Mouse (Mus musculus) spleen, adult 2 months (tissue): ENCODE measurements around the gene Tshb.

ENCODE experiments used
- CTCF ChIP-seq: fragments of 200-500 bp; IDR thresholded peaks from 2 replicates; pipeline ENCODE4 v1.5.1; 2011; ENCODE audit warnings: mild to moderate bottlenecking, inconsistent platforms; ENCODE audit not compliant: insufficient read depth, insufficient read length, insufficient replicate concordance; ENCODE audit errors: extremely low read depth
- POLR2A ChIP-seq: fragments of 200-500 bp; IDR thresholded peaks from 2 replicates; pipeline ENCODE4 v1.6.1; 2011; ENCODE audit warnings: low read depth, low read length, inconsistent platforms

DNA sequence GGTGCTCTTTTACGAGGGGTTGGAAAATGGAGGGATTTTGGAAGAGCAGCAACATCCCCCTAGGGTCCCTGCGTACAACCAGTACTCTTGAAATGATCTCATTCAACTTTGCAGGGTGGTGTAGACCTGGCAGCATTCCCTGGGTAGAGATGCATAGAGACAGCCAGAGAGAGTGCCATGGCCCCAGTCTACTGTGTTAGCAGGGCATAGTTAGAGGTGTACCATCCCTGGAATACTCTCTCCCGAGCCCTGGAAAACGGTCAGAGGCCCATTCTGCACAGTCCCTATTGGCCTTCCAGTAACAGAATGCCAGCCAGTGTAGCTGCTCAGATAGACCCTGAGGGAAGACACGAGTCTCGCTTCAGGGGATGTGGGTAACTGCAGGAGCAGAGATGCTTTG is 46.9 kb downstream of the Tshb start:
- TF ChIP-seq CTCF = no peak
- TF ChIP-seq POLR2A = no peak
